Mouse (Mus musculus) MEL (cell line): ENCODE results near the gene Cdca3. TPM values are rescaled to one million over a fixed set of nuclear protein-coding genes. Genes with fewer than 3 reads are reported as not detected.

Experiments
- DNase-seq: peaks from one replicate; pipeline ENCODE4 v3.0.0; 2011; ENCODE audit warnings: low read depth, low spot score
- H3K27ac ChIP-seq: 2 replicates; pipeline ENCODE4 v1.5.1; 2012; ENCODE audit warnings: low read depth, mild to moderate bottlenecking, control low read depth, low read length, moderate library complexity; ENCODE audit not compliant: control insufficient read depth
- H3K27me3 ChIP-seq, 2 experiments: fragments of 150-350 bp in 1 of 2; sonication (generic) in 1 of 2; 2 replicates each; pipeline ENCODE4 v1.6.1; 2012; ENCODE audit warnings: low read length in 2 of 2, mild to moderate bottlenecking in 2 of 2, improper control_type of control experiment in 1 of 2, moderate library complexity in 1 of 2; ENCODE audit not compliant: insufficient read depth in 2 of 2, control insufficient read depth in 1 of 2
- H3K36me3 ChIP-seq, 2 experiments: 2 replicates each; pipeline ENCODE4 v1.6.1; 2012 to 2014; ENCODE audit warnings: low read length in 2 of 2, improper control_type of control experiment in 1 of 2, inconsistent platforms in 1 of 2, mild to moderate bottlenecking in 1 of 2; ENCODE audit not compliant: insufficient read depth in 2 of 2, control insufficient read depth in 1 of 2
- H3K4me1 ChIP-seq, 2 experiments: fragments of 150-350 bp in 1 of 2; sonication (generic) in 1 of 2; 2 replicates each; pipeline ENCODE4 v1.6.1; 2012; ENCODE audit warnings: low read length in 2 of 2, improper control_type of control experiment in 1 of 2, mild to moderate bottlenecking in 1 of 2; ENCODE audit not compliant: insufficient read depth in 2 of 2, control insufficient read depth in 1 of 2
- H3K4me3 ChIP-seq, 2 experiments: fragments of 150-350 bp in 1 of 2; sonication (generic) in 1 of 2; 2 replicates each; pipeline ENCODE4 v1.5.1; 2012; ENCODE audit warnings: low read depth in 2 of 2, low read length in 2 of 2, mild to moderate bottlenecking in 2 of 2, moderate library complexity in 2 of 2, control low read depth in 1 of 2, improper control_type of control experiment in 1 of 2; ENCODE audit not compliant: control insufficient read depth in 1 of 2, insufficient read depth in 1 of 2
- H3K79me2 ChIP-seq: 2 replicates; pipeline ENCODE4 v1.6.1; 2012; ENCODE audit warnings: mild to moderate bottlenecking, low read length, moderate library complexity; ENCODE audit not compliant: control insufficient read depth, poor library complexity, insufficient read depth
- H3K9ac ChIP-seq: 2 replicates; pipeline ENCODE4 v1.6.1; 2012; ENCODE audit warnings: low read depth, mild to moderate bottlenecking, control low read depth, low read length, moderate library complexity; ENCODE audit not compliant: control insufficient read depth, poor library complexity, severe bottlenecking
- H3K9me3 ChIP-seq: fragments of 150-350 bp; sonication (generic); replicated peaks from 2 replicates; pipeline ENCODE4 v1.6.1; 2012; ENCODE audit warnings: mild to moderate bottlenecking, low read length, improper control_type of control experiment, moderate library complexity; ENCODE audit not compliant: insufficient read depth
- BHLHE40 ChIP-seq: IDR thresholded peaks from 2 replicates; pipeline ENCODE4 v1.6.1; 2012; ENCODE audit warnings: low read depth, mild to moderate bottlenecking, inconsistent platforms, low read length, improper control_type of control experiment, borderline replicate concordance
- CHD2 ChIP-seq: IDR thresholded peaks from 2 replicates; pipeline ENCODE4 v1.6.1; 2011; ENCODE audit warnings: low read length, improper control_type of control experiment
- CTCF ChIP-seq, 3 experiments: IDR thresholded peaks in 2 of 3; conservative IDR thresholded peaks in 1 of 3; 2 replicates each; pipeline ENCODE4 v1.5.1; 2011 to 2012; ENCODE audit warnings: low read length in 3 of 3, low read depth in 2 of 3, mild to moderate bottlenecking in 2 of 3, improper control_type of control experiment in 1 of 3, inconsistent platforms in 1 of 3, mixed read lengths in 1 of 3, moderate library complexity in 1 of 3; ENCODE audit not compliant: control insufficient read depth in 1 of 3, insufficient read depth in 1 of 3, poor library complexity in 1 of 3, severe bottlenecking in 1 of 3
- EP300 ChIP-seq, 2 experiments: IDR thresholded peaks; 2 replicates each; pipeline ENCODE4 v1.6.1; 2011; ENCODE audit warnings: improper control_type of control experiment in 2 of 2, low read length in 2 of 2, low read depth in 1 of 2, mild to moderate bottlenecking in 1 of 2
- ETS1 ChIP-seq: IDR thresholded peaks from 2 replicates; pipeline ENCODE4 v1.6.1; 2012; ENCODE audit warnings: low read depth, mild to moderate bottlenecking, inconsistent platforms, low read length, improper control_type of control experiment, moderate library complexity
- GATA1 ChIP-seq: IDR thresholded peaks from 2 replicates; pipeline ENCODE4 v1.6.1; 2011; ENCODE audit warnings: low read depth, low read length, improper control_type of control experiment
- HCFC1 ChIP-seq: IDR thresholded peaks from 2 replicates; pipeline ENCODE4 v1.6.1; 2012; ENCODE audit warnings: low read depth, mild to moderate bottlenecking, inconsistent platforms, low read length, improper control_type of control experiment, moderate library complexity
- JUND ChIP-seq: IDR thresholded peaks from 2 replicates; pipeline ENCODE4 v1.6.1; 2011; ENCODE audit warnings: low read depth, mild to moderate bottlenecking, improper control_type of control experiment, low read length
- KAT2A ChIP-seq: conservative IDR thresholded peaks from 2 replicates; pipeline ENCODE4 v1.6.1; 2012; ENCODE audit warnings: low read depth, low read length, improper control_type of control experiment, inconsistent platforms
- MAFK ChIP-seq: IDR thresholded peaks from 2 replicates; pipeline ENCODE4 v1.6.1; 2011; ENCODE audit warnings: low read depth, mild to moderate bottlenecking, low read length, improper control_type of control experiment, borderline replicate concordance
- MAZ ChIP-seq: IDR thresholded peaks from 2 replicates; pipeline ENCODE4 v1.6.1; 2012; ENCODE audit warnings: low read depth, mild to moderate bottlenecking, inconsistent platforms, low read length, improper control_type of control experiment
- MEF2A ChIP-seq: IDR thresholded peaks from 2 replicates; pipeline ENCODE4 v1.6.1; 2014; ENCODE audit warnings: low read depth, mild to moderate bottlenecking, inconsistent platforms, low read length, improper control_type of control experiment; ENCODE audit not compliant: poor library complexity, insufficient replicate concordance, severe bottlenecking; ENCODE audit errors: extremely low read depth
- MXI1 ChIP-seq: IDR thresholded peaks from 2 replicates; pipeline ENCODE4 v1.6.1; 2011; ENCODE audit warnings: mild to moderate bottlenecking, low read depth, low read length, improper control_type of control experiment
- MYC ChIP-seq: IDR thresholded peaks from 2 replicates; pipeline ENCODE4 v1.6.1; 2011; ENCODE audit warnings: low read depth, mild to moderate bottlenecking, low read length, improper control_type of control experiment, moderate library complexity
- NELFE ChIP-seq: IDR thresholded peaks from 2 replicates; pipeline ENCODE4 v1.6.1; 2011; ENCODE audit warnings: low read depth, low read length, improper control_type of control experiment
- NRF1 ChIP-seq: IDR thresholded peaks from 2 replicates; pipeline ENCODE4 v1.6.1; 2014; ENCODE audit warnings: low read depth, mild to moderate bottlenecking, inconsistent platforms, low read length, improper control_type of control experiment, moderate library complexity; ENCODE audit not compliant: poor library complexity, insufficient read depth, severe bottlenecking
- POLR2A ChIP-seq, 2 experiments: IDR thresholded peaks; 2 replicates each; pipeline ENCODE4 v1.6.1; 2011 to 2012; ENCODE audit warnings: low read length in 2 of 2, mild to moderate bottlenecking in 2 of 2, control low read depth in 1 of 2, improper control_type of control experiment in 1 of 2, low read depth in 1 of 2, moderate library complexity in 1 of 2; ENCODE audit not compliant: control insufficient read depth in 1 of 2, insufficient read depth in 1 of 2, poor library complexity in 1 of 2
- POLR2AphosphoS5 ChIP-seq: IDR thresholded peaks from 2 replicates; pipeline ENCODE4 v1.6.1; 2012; ENCODE audit warnings: low read depth, borderline replicate concordance, mild to moderate bottlenecking, inconsistent platforms, low read length, moderate library complexity, mixed read lengths
- SIN3A ChIP-seq: IDR thresholded peaks from 2 replicates; pipeline ENCODE4 v1.6.1; 2012; ENCODE audit warnings: low read length, improper control_type of control experiment, inconsistent platforms
- TAL1 ChIP-seq: IDR thresholded peaks from 2 replicates; pipeline ENCODE4 v1.6.1; 2012; ENCODE audit warnings: mild to moderate bottlenecking, inconsistent platforms, low read length, moderate library complexity, mixed read lengths
- TCF12 ChIP-seq: IDR thresholded peaks from 2 replicates; pipeline ENCODE4 v1.6.1; 2014; ENCODE audit warnings: low read depth, mild to moderate bottlenecking, inconsistent platforms, low read length, improper control_type of control experiment, moderate library complexity
- USF1 ChIP-seq: IDR thresholded peaks from 2 replicates; pipeline ENCODE4 v1.6.1; 2014; ENCODE audit warnings: low read depth, mild to moderate bottlenecking, inconsistent platforms, low read length, improper control_type of control experiment, moderate library complexity
- ZC3H11A ChIP-seq: IDR thresholded peaks from 2 replicates; pipeline ENCODE4 v1.6.1; 2012; ENCODE audit warnings: low read depth, mild to moderate bottlenecking, inconsistent platforms, low read length, improper control_type of control experiment
- ZKSCAN1 ChIP-seq: IDR thresholded peaks from 2 replicates; pipeline ENCODE4 v1.6.1; 2012; ENCODE audit warnings: low read depth, mild to moderate bottlenecking, inconsistent platforms, low read length, improper control_type of control experiment, moderate library complexity
- ZNF384 ChIP-seq: IDR thresholded peaks from 2 replicates; pipeline ENCODE4 v1.6.1; 2012; ENCODE audit warnings: low read depth, mild to moderate bottlenecking, inconsistent platforms, low read length, improper control_type of control experiment
- polyA plus RNA-seq, 2 experiments: library from polyadenylated mRNA; stranded (reverse) in 1 of 2; unstranded in 1 of 2; fragments of >175 nt in 1 of 2; fragments of >200 nt in 1 of 2; gene quantifications; 2 replicates each; pipeline versions ENCODE4 v1.2.1 to v1.2.4; 2012; ENCODE audit warnings: low replicate concordance in 2 of 2, low read depth in 1 of 2; ENCODE audit not compliant: insufficient read length in 2 of 2, insufficient read depth in 1 of 2, missing spikeins in 1 of 2
- total RNA-seq: library from RNA; depleted of rRNA; stranded (reverse); fragments of 300-350 nt; gene quantifications from 2 replicates; pipeline ENCODE4 v1.2.3, GENCODE M21; 2012

Cdca3 gene
- total and polyA plus RNA-seq, 3 experiments = 54.5 to 185 TPM; not detected in 1

GRCm38 (mm10) chr6:124806446-124807140, 22.8 kb upstream of the Cdca3 start:
- peak overlapping the region; percentile 61 for H3K4me3 ChIP-seq
- H3K9ac ChIP-seq = peak overlapping the region; percentile 73
- peak overlapping the region; percentile 92 for H3K27ac ChIP-seq
- TF ChIP-seq CTCF (IDR thresholded peaks at IDR 0.05 in 2 of 3, conservative IDR thresholded peaks at IDR 0.05 in 1 of 3; ENCODE audit: control insufficient read depth in 1 of 3, insufficient read depth in 1 of 3, low read depth in 2 of 3, low read length in 3 of 3, poor library complexity in 1 of 3, severe bottlenecking in 1 of 3) (no peak), ZKSCAN1 (no peak), NELFE (no peak), BHLHE40 (no peak), CHD2 (no peak), NRF1 (no peak), KAT2A (no peak), ETS1 (no peak), MXI1 (no peak), TAL1 (no peak), TCF12 (no peak), JUND (no peak), SIN3A (no peak), GATA1 (no peak), MAFK (no peak), ZC3H11A (no peak), EP300 (IDR thresholded peaks at IDR 0.05; ENCODE audit: low read depth in 1 of 2, low read length in 2 of 2) (no peak), USF1 (no peak)
- no peak for DNase-seq
- H3K9me3 ChIP-seq = no peaks in the 10 kb centered on the region
- peaks cover 0 to 28% of the 10 kb centered on the region in 2 experiments; a peak in 2 of 4 replicates for H3K4me1 ChIP-seq
- H3K27me3 ChIP-seq = no peaks in the 10 kb centered on the region
- peaks cover 3% of the 10 kb centered on the region; the same call in 1 of the 2 replicates for H3K79me2 ChIP-seq
- H3K36me3 ChIP-seq = peaks cover 0 to 14% of the 10 kb centered on the region in 2 experiments; a peak in 2 of 4 replicates

- TF ChIP-seq MEF2A (no peak), GATA1 (no peak), MYC (no peak), ZC3H11A (no peak), MAZ (no peak), POLR2AphosphoS5 (no peak), POLR2A (IDR thresholded peaks at IDR 0.05; ENCODE audit: control insufficient read depth in 1 of 2, insufficient read depth in 1 of 2, low read depth in 1 of 2, low read length in 2 of 2, poor library complexity in 1 of 2) (no peak), HCFC1 (no peak), ZNF384 (no peak)
- TF ChIP-seq, all 39 proteins: peak for 0
- H3K27me3 ChIP-seq = no peaks in the 10 kb centered on the region
- no peaks in the 10 kb centered on the region for H3K9me3 ChIP-seq
- no peak overlapping the region for H3K4me3 ChIP-seq
- DNase-seq = no peak
- peaks cover 0 to 29% of the 10 kb centered on the region in 2 experiments; a peak in 2 of 4 replicates for H3K4me1 ChIP-seq
- H3K9ac ChIP-seq = no peak overlapping the region
- H3K27ac ChIP-seq = no peak overlapping the region
- peaks cover 4% of the 10 kb centered on the region for H3K79me2 ChIP-seq
- peaks cover 0 to 14% of the 10 kb centered on the region in 2 experiments for H3K36me3 ChIP-seq
Measured at GRCm38 (mm10) chr6:124807366-124807765, 22.0 kb upstream of the Cdca3 start.
